ENCODE assay signal across 1 mouse cellular context in genomic region chr8:94390429-94390828, GRCm38 (mm10).
TF ChIP-seq lines count a peak whose summit lies in the region.

No protein-coding gene starts in this region.

TF ChIP-seq in MEL, 35 proteins besides CTCF, POLR2A, EP300 and RAD21 (continued from another document):
- peak; percentile 32; the same call in 1 of the 2 replicates for TF ChIP-seq MXI1 (IDR thresholded peaks at IDR 0.05; ENCODE audit: low read depth, low read length)
- no peak for TF ChIP-seq GABPA (IDR thresholded peaks at IDR 0.05; ENCODE audit: low read depth, low read length)
- TF ChIP-seq TBP (IDR thresholded peaks at IDR 0.05; ENCODE audit: low read depth, low read length) = peak; percentile 70
